Mouse (Mus musculus) hindbrain, embryonic 14.5 days (tissue): ENCODE results near the gene Pi4kb. TPM values are rescaled to one million over a fixed set of nuclear protein-coding genes. Genes with fewer than 3 reads are reported as not detected.
"Not testable (repeated sequence)": the region's sequence is repeated elsewhere in the genome, so short reads cannot be mapped to it uniquely, and the experiment has no call there.

Source experiments
- ATAC-seq: fragments of 200-750 bp; cut with Nextera tagmentation; 2 replicates; pipeline ENCODE4 v1.8.0; 2017; ENCODE audit warnings: moderate number of reproducible peaks, mild to moderate bottlenecking, moderate TSS enrichment, moderate library complexity; ENCODE audit not compliant: low FRiP score
- DNase-seq: peaks from one replicate; pipeline ENCODE4 v3.0.0-alpha.2; 2015; ENCODE audit warnings: low spot score
- H3K27ac ChIP-seq: fragments of 300-500 bp; sonication (generic); 2 replicates; pipeline ENCODE4 v1.5.1; 2014; ENCODE audit warnings: mild to moderate bottlenecking, moderate library complexity
- H3K27me3 ChIP-seq: fragments of 300-500 bp; sonication (generic); 2 replicates; pipeline ENCODE4 v1.6.1; 2014; ENCODE audit warnings: mild to moderate bottlenecking, low read length, mixed read lengths; ENCODE audit not compliant: control insufficient read depth, insufficient read depth
- H3K36me3 ChIP-seq: fragments of 300-500 bp; sonication (generic); replicated peaks from 2 replicates; pipeline ENCODE4 v1.6.1; 2014; ENCODE audit not compliant: control insufficient read depth, insufficient read depth
- H3K4me1 ChIP-seq: fragments of 300-500 bp; sonication (generic); replicated peaks from 2 replicates; pipeline ENCODE4 v1.6.1; 2014; ENCODE audit warnings: antibody characterized with exemption, low read length, mixed read lengths; ENCODE audit not compliant: control insufficient read depth, insufficient read depth
- H3K4me2 ChIP-seq: fragments of 300-500 bp; sonication (generic); replicated peaks from 2 replicates; pipeline ENCODE4 v1.6.1; 2014; ENCODE audit warnings: mild to moderate bottlenecking, moderate library complexity
- H3K4me3 ChIP-seq: fragments of 300-500 bp; sonication (generic); replicated peaks from 2 replicates; pipeline ENCODE4 v1.5.1; 2014; ENCODE audit warnings: mild to moderate bottlenecking, low read length
- H3K9ac ChIP-seq: fragments of 300-500 bp; sonication (generic); 2 replicates; pipeline ENCODE4 v1.6.1; 2014
- H3K9me3 ChIP-seq: fragments of 300-500 bp; sonication (generic); 2 replicates; pipeline ENCODE4 v1.6.1; 2016; ENCODE audit warnings: low read length; ENCODE audit not compliant: control insufficient read depth
- WGBS: fragments of 180-500 bp; shearing (Covaris S2); extraction: QIAGEN DNeasy Blood & Tissue Kit; methylation state at CpG from one replicate; pipeline ENCODE4 v1.1.7; 2014; 5-methylcytosine and 5-hydroxymethylcytosine counted together
- polyA plus RNA-seq: library from polyadenylated mRNA; unstranded; fragments of >200 nt; fragmentation: Nextera tagmentation; extraction: Ambion mirVana; gene quantifications from 2 replicates; pipeline ENCODE4 v1.2.1, GENCODE M21; 2014

Pi4kb gene
- 25.0 and 28.4 TPM in 2 replicates for polyA plus RNA-seq

DNA sequence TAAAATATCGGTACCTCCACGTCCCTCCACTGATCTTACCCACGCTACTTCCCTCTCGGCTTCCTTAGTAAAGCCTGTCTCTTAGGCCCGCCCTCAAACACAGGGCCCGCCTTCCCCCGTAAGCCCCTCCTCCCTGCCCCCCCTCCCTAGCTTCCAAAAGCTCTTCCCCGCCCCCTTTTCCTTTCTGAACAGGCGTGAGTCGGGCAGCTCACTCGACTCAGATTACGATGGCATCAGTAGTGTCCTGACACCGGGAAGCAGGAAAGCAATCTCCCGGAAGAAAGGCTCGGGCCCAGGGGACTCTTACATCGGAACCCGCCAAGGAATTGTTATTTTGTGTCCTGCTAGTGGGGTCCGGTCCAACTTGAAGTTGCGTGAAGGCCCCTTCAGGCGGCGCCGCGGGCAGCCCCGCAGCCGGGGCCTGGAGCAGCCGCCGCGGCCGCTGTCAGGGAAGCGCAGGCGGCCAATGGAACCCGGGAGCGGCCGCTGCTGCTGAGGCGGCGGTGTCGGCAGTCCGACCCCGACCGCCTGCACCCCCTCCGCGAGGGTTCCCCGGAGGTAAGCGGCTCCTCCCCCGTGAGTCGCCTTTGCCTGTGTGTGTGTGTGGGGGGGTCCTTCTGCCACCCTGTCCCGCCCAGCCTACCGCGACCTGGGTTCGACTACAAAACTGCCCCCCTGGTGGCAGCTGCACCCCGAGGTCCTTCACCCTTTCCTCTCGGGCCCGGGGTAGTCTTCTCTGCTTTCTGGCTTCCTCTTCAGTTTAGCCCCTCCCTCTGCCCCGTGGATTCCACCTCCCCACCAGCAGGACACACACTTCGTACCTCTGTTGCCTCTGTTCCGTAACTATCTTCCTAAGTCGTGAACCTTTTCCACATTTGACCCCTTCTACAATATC lies at the start of gene Pi4kb:
Pi4kb (plus strand) TSS at position 204 of the 895 bp plus-strand sequence.
- Histone ChIP-seq H3K27me3 (no peaks in the 10 kb centered on the region), H3K4me2 (peak within 1 kb of the TSS; percentile 82), H3K27ac (peak within 1 kb of the TSS; percentile 92), H3K4me3 (peak within 1 kb of the TSS; percentile 97), H3K4me1 (peaks cover 15% of the 10 kb centered on the region), H3K9ac (peak within 1 kb of the TSS; percentile 96), H3K9me3 (no peaks in the 10 kb centered on the region), H3K36me3 (peaks cover 17% of the 10 kb centered on the region; the same call in 1 of the 2 replicates)
- WGBS, result under 1% methylated on average over 45 of the region's 57 CpGs
- DNase-seq, result peak; percentile 91
- ATAC-seq, result peak; percentile 93

- not testable (repeated sequence) for DNase-seq, H3K4me1 ChIP-seq, H3K4me3 ChIP-seq, H3K27ac ChIP-seq, H3K9ac ChIP-seq, H3K9me3 ChIP-seq, H3K36me3 ChIP-seq, H3K4me2 ChIP-seq, H3K27me3 ChIP-seq, ATAC-seq
- whole genome bisulfite sequencing, result 51% methylated on average over 4 of the region's 4 CpGs
Measured at GRCm38 (mm10) chr3:94926301-94926736, 48.2 kb upstream of the Pi4kb start.

DNA sequence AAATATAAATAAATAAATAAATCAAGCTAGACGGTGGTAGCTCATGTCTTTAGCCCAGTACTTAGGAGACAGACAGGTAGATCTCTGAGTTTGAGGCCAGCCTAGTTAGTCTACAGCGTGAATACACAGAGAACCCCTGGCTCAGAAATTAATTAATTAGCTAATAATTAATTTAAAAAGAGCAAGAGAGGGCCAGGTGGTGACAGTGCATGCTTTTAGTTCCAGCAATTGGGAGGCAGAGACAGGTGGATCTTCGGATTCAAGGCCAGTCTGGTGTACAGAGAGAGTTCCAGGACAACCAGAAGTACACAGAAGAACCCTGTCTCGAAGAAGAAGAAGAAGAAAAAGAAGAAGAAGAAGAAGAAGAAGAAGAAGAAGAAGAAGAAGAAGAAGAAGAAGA lies 45.6 kb upstream of the Pi4kb start:
- not testable (repeated sequence) for DNase-seq, ATAC-seq, H3K9ac ChIP-seq, H3K4me1 ChIP-seq, H3K4me2 ChIP-seq, H3K4me3 ChIP-seq, H3K27me3 ChIP-seq, H3K36me3 ChIP-seq, H3K27ac ChIP-seq, H3K9me3 ChIP-seq
- WGBS, result 81% methylated on average over 3 of the region's 4 CpGs

DNA sequence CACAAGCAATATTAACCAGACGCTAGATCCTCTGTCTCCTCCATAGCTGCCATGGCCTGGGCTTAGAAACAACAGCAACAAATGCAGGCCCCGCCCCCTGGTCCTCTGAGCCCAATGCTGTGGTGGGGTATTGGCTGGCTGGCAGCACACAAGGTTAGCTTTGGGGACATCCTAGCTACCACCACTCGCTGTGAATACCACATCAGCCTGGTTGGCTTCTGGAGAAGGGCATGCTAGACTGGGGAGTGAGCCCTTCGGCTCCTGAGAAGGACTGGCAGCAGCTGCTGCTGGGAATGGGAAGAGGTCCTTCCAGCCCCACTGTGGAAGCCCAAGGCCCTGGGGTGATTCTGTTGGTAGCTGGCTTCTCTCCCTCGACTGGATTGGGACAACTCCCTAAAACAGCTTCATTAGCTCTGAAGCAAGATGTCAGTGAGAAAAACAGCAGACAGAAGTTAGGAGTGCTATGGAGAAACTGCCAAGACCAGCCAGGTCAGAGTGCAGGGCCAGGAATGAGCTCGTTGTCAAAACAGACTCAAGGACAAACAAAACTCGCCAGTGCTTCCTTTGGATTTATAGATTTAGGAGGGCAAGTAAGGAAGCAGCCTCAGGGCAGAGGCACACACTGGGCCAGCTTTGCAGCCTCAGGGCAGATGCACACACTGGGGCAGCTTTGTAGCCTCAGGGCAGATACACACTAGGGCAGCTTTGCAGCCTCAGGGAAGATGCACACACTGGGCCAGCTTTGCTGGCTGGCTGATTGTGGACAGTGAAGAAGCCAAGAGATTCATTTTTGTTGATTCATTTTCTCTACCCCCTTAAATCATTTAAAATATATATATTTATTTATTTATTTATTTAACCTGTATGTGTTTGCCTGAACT lies 43.9 kb upstream of the Pi4kb start:
- not testable (repeated sequence) for H3K9me3 ChIP-seq, ATAC-seq, DNase-seq

GRCm38 (mm10) chr3:94931427-94932082 lies 43.0 kb upstream of the Pi4kb start:
- not testable (repeated sequence) for H3K36me3 ChIP-seq
- 84% methylated on average over 10 of the region's 10 CpGs for WGBS

More for the DNA sequence above, 43.9 kb upstream of the Pi4kb start:
- H3K4me2 ChIP-seq, H3K36me3 ChIP-seq, H3K4me1 ChIP-seq, H3K27ac ChIP-seq, H3K4me3 ChIP-seq, H3K9ac ChIP-seq, H3K27me3 ChIP-seq: not testable (repeated sequence)
- 55% methylated on average over 7 of the region's 7 CpGs for WGBS

DNA sequence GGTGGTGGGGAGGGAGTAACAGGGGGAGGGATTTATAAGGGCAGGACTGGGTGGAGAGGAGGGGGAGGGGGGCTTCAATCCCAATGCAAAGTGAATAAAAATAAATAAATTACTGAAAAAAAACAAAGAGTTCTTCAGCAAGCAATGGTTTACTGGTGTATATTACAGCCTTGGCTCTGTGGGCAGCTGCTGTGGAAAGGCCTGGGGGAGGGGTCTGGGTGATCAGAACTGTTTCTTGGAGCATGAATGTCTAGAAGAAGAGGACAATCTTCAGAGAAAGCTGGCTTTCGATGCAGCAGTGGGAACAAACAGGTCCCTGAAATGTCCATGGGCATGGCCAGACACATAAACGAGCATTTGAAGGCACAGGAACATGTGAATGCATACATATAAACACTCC lies 42.3 kb upstream of the Pi4kb start:
- not testable (repeated sequence) for H3K27ac ChIP-seq, H3K9ac ChIP-seq, H3K4me1 ChIP-seq, ATAC-seq, H3K9me3 ChIP-seq, DNase-seq, H3K36me3 ChIP-seq, H3K27me3 ChIP-seq, H3K4me3 ChIP-seq
- peak overlapping the region; percentile 51; the same call in 1 of the 2 replicates for H3K4me2 ChIP-seq
- 65% methylated on average over 2 of the region's 2 CpGs for WGBS

More at GRCm38 (mm10) chr3:94931427-94932082, 43.0 kb upstream of the Pi4kb start:
- not testable (repeated sequence) for DNase-seq, H3K27me3 ChIP-seq, H3K27ac ChIP-seq, H3K4me1 ChIP-seq, H3K4me3 ChIP-seq, ATAC-seq, H3K4me2 ChIP-seq, H3K9me3 ChIP-seq, H3K9ac ChIP-seq

DNA sequence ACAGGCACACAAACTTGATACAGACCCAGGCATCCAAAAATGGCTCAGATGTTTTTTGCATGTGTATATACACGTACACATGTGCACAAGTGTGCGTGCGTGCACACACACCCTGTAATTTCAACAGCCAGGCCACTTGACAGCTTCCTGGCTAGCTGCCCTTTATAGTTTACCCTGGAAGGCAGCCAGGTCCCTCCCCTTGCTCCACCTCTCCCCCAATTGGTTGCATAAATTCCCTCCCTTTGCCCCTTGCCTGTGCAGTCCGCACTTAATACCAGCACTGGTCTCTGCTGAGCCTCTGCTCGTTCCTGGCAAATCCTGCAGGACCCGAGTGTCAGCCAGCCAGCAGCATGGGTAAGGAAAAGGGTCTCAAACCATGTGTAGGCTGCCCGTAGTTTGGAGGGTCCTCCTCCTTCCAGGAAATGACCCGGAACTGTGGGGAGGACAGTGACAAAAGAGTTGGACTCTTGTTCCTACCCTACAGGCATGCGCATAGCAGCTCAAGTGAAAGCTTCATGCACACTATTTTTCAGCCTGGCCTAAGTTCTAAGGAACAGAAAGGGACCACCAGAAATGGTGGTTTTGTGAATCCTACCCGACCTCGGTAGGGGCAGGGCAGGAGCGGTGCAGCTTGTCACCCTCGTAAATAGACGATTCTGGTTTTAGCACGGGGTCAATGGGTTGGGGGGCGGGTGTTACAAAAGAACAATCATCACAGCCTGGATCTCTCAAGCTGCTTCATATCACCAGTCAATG lies 41.5 kb upstream of the Pi4kb start, which contains the start of gene Selenbp1:
Selenbp1 (plus strand) TSS at position 248 of the 756 bp plus-strand sequence.
- no peaks in the 10 kb centered on the region for H3K9me3 ChIP-seq
- H3K4me2 ChIP-seq, result peak within 1 kb of the TSS; percentile 51
- ATAC-seq (peak; percentile 80), DNase-seq (peak; percentile 77)
- H3K9ac ChIP-seq, result no peak within 1 kb of the TSS
- H3K27me3 ChIP-seq, result no peaks in the 10 kb centered on the region
- H3K4me3 ChIP-seq, result peak within 1 kb of the TSS; percentile 20
- no peaks in the 10 kb centered on the region for H3K36me3 ChIP-seq
- H3K4me1 ChIP-seq, result no peaks in the 10 kb centered on the region
- 17% methylated on average over 16 of the region's 16 CpGs for WGBS
- H3K27ac ChIP-seq, result 0 out of 2 replicates have a peak within 1 kb of the TSS, but pooled peaks have one; percentile 38

DNA sequence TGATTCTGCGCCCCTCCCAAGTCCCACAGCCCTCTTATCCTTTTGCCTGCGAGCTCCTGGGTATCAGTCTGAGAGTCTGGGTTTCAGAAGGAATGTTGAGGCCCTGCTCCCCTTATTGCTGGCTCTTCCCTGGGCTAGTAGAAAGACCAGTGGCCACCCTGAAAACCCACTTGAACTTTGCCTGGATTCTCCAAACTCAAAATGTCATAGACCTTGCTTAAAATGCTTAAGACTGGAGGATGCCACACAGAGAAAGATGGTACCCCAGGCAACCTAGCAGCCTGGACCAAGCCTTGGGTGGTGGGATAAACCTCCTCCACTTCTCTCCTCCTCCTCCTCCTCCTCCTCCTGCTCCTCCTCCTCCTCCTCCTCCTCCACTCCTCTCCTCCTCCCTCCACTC lies 40.9 kb upstream of the Pi4kb start:
- not testable (repeated sequence) for ATAC-seq, H3K27ac ChIP-seq, H3K9me3 ChIP-seq, H3K9ac ChIP-seq, H3K4me3 ChIP-seq, H3K4me1 ChIP-seq, H3K27me3 ChIP-seq, H3K36me3 ChIP-seq, DNase-seq
- WGBS, result no CpG with 5 or more reads among the region's 2 CpGs
- peak overlapping the region; percentile 51; the same call in 1 of the 2 replicates for H3K4me2 ChIP-seq
